Mouse (Mus musculus) cortical plate, adult 2 months (tissue): ENCODE measurements around the gene Cox4i1.

Experiments
- CTCF ChIP-seq: fragments of 200-500 bp; IDR thresholded peaks from 2 replicates; pipeline ENCODE4 v1.5.1; 2011; ENCODE audit warnings: mild to moderate bottlenecking, control low read depth, low read length; ENCODE audit not compliant: insufficient read depth; ENCODE audit errors: extremely low read depth
- POLR2A ChIP-seq: fragments of 200-500 bp; IDR thresholded peaks from 2 replicates; pipeline ENCODE4 v1.6.1; 2011; ENCODE audit warnings: mild to moderate bottlenecking, low read length, control low read depth; ENCODE audit not compliant: insufficient read depth; ENCODE audit errors: extremely low read depth

- TF ChIP-seq CTCF, result no peak
- no peak for TF ChIP-seq POLR2A
Measured at GRCm38 (mm10) chr8:120684082-120684481, 16.1 kb downstream of the Cox4i1 start.
